Mouse (Mus musculus): ENCODE data around the gene Cyp3a57. TPM values are rescaled to one million over a fixed set of nuclear protein-coding genes. Genes with fewer than 3 reads are reported as not detected.

Gene Cyp3a57
- polyA plus RNA-seq (2014; fragmentation: Illumina TruSeq; extraction: RNeasy Lipid Tissue Mini Kit (QIAGEN cat#74804); ENCODE audit: low read depth, low replicate concordance), result 0.60 TPM

DNA sequence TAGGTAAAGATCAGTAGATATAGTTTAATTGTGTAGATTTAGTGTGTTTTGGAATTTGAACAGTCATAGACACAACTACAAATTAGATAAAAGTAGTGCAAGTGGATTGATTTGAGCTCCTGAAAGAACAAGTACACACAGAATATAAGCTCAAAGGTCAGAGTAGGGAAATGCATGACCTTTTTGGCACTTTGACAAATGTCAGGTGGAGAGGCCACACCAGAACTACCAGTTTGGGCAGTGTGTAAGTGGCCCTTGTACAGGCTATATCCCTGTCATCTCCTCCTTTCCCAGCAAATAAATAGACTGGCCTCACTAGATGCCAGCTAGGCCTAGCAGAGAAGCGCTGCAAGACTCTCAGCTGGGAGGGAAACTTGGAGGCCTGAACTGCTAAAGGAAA lies at the start of gene Cyp3a57:
Gene Cyp3a57, plus strand, starts transcription at position 339 of the 400 bp plus-strand sequence.

Other genes starting within 250 kb of the Cyp3a57 start
- 6.2 TPM for gene Arpc1b, start 231.1 kb upstream of the Cyp3a57 start, polyA plus RNA-seq (2014; fragmentation: Illumina TruSeq; extraction: RNeasy Lipid Tissue Mini Kit (QIAGEN cat#74804); ENCODE audit: low read depth, low replicate concordance)
- gene Pdap1, start 205.0 kb upstream of the Cyp3a57 start, polyA plus RNA-seq (2014; fragmentation: Illumina TruSeq; extraction: RNeasy Lipid Tissue Mini Kit (QIAGEN cat#74804); ENCODE audit: low read depth, low replicate concordance), result 46.0 TPM
- gene Bud31, start 204.9 kb upstream of the Cyp3a57 start, polyA plus RNA-seq (2014; fragmentation: Illumina TruSeq; extraction: RNeasy Lipid Tissue Mini Kit (QIAGEN cat#74804); ENCODE audit: low read depth, low replicate concordance), result 259 TPM
- 1.6 TPM for gene Ptcd1, start 178.2 kb upstream of the Cyp3a57 start, polyA plus RNA-seq (2014; fragmentation: Illumina TruSeq; extraction: RNeasy Lipid Tissue Mini Kit (QIAGEN cat#74804); ENCODE audit: low read depth, low replicate concordance)
- gene Cpsf4, start 178.1 kb upstream of the Cyp3a57 start, polyA plus RNA-seq (2014; fragmentation: Illumina TruSeq; extraction: RNeasy Lipid Tissue Mini Kit (QIAGEN cat#74804); ENCODE audit: low read depth, low replicate concordance), result 3.9 TPM
- 12.5 TPM for gene Atp5j2, start 153.2 kb upstream of the Cyp3a57 start, polyA plus RNA-seq (2014; fragmentation: Illumina TruSeq; extraction: RNeasy Lipid Tissue Mini Kit (QIAGEN cat#74804); ENCODE audit: low read depth, low replicate concordance)
- 2.4 TPM for gene Zkscan14, start 143.4 kb upstream of the Cyp3a57 start, polyA plus RNA-seq (2014; fragmentation: Illumina TruSeq; extraction: RNeasy Lipid Tissue Mini Kit (QIAGEN cat#74804); ENCODE audit: low read depth, low replicate concordance)
- gene Zkscan5, start 140.7 kb upstream of the Cyp3a57 start, polyA plus RNA-seq (2014; fragmentation: Illumina TruSeq; extraction: RNeasy Lipid Tissue Mini Kit (QIAGEN cat#74804); ENCODE audit: low read depth, low replicate concordance), result 11.5 TPM
- gene Zfp655, start 113.6 kb upstream of the Cyp3a57 start, polyA plus RNA-seq (2014; fragmentation: Illumina TruSeq; extraction: RNeasy Lipid Tissue Mini Kit (QIAGEN cat#74804); ENCODE audit: low read depth, low replicate concordance), result 31.9 TPM
- gene Zscan25, start 64.8 kb upstream of the Cyp3a57 start, polyA plus RNA-seq (2014; fragmentation: Illumina TruSeq; extraction: RNeasy Lipid Tissue Mini Kit (QIAGEN cat#74804); ENCODE audit: low read depth, low replicate concordance), result 0.11 TPM
- gene Cyp3a16, start 124.4 kb downstream of the Cyp3a57 start, polyA plus RNA-seq (2014; fragmentation: Illumina TruSeq; extraction: RNeasy Lipid Tissue Mini Kit (QIAGEN cat#74804); ENCODE audit: low read depth, low replicate concordance), result not detected
- gene Cyp3a41b, start 239.5 kb downstream of the Cyp3a57 start, polyA plus RNA-seq (2014; fragmentation: Illumina TruSeq; extraction: RNeasy Lipid Tissue Mini Kit (QIAGEN cat#74804); ENCODE audit: low read depth, low replicate concordance), result not detected